Comparison of ENCODE assay signal across 7 mouse cellular contexts in the genomic region with DNA sequence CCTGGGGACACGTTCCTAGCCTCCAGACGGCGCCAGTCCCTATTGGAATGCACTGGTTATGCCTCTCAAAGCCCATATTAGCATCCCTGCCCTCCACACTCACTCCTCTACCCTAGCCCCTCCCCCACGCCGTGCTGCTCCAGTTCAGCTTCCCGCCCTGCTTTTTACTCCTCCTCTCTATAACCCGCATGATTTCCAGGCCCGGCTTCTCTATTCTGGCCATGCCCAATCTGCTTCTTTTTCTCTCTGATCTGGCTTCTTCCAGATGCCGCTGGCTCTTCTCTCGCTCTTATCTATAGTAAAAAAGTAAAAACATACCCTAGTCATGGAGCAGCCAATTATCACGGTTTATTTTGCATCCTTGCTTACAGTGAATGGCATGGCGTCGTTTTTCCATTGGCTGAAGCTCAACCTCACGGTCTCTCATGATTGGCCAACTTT. TPM values are rescaled to one million over a fixed set of nuclear protein-coding genes. Genes with fewer than 3 reads are reported as not detected.
DNase-seq lines count a peak whose midpoint lies in the region; ATAC-seq and TF ChIP-seq lines count a peak whose summit lies in the region.

No protein-coding gene starts in this region.

- H3K4me1 ChIP-seq in MEL (ENCODE audit: control insufficient read depth in 1 of 2, insufficient read depth in 2 of 2, low read length in 2 of 2) = peaks cover 0 to 9% of the 10 kb centered on the region in 2 experiments; a peak in 3 of 4 replicates
- H3K4me1 ChIP-seq in hindbrain, embryonic 10.5 days (replicated peaks) = peaks cover 32% of the 10 kb centered on the region
- peaks cover 5 to 11% of the 10 kb centered on the region in 2 experiments for H3K4me1 ChIP-seq in liver, embryonic 14.5 days (replicated peaks; ENCODE audit: control insufficient read depth in 2 of 2, insufficient read depth in 2 of 2, low read length in 1 of 2)
- H3K4me1 ChIP-seq in stomach, embryonic 14.5 days (ENCODE audit: control insufficient read depth, insufficient read depth, low read length) = peaks cover 3% of the 10 kb centered on the region; the same call in 1 of the 2 replicates

- TF ChIP-seq CTCF in MEL (IDR thresholded peaks at IDR 0.05 in 2 of 3, conservative IDR thresholded peaks at IDR 0.05 in 1 of 3; ENCODE audit: control insufficient read depth in 1 of 3, insufficient read depth in 1 of 3, low read depth in 2 of 3, low read length in 3 of 3, poor library complexity in 1 of 3, severe bottlenecking in 1 of 3) = no peak
- peak; percentile 25; the same call in 1 of the 2 replicates for TF ChIP-seq CTCF in liver, embryonic 14.5 days (IDR thresholded peaks at IDR 0.05; ENCODE audit: low read depth)

- TF ChIP-seq EP300 in MEL (IDR thresholded peaks at IDR 0.05; ENCODE audit: low read depth in 1 of 2, low read length in 2 of 2) = no peak; a peak in 1 of 4 replicates
- no peak for TF ChIP-seq EP300 in liver, embryonic 14.5 days (IDR thresholded peaks at IDR 0.05; ENCODE audit: low read depth)

- H3K4me2 ChIP-seq in liver, embryonic 14.5 days (ENCODE audit: low read depth) = peak overlapping the region; percentile 51
- peak overlapping the region; percentile 31 for H3K4me2 ChIP-seq in stomach, embryonic 14.5 days (replicated peaks; ENCODE audit: low read depth, low read length)

- H3K36me3 ChIP-seq in MEL (ENCODE audit: control insufficient read depth in 1 of 2, insufficient read depth in 2 of 2, low read length in 2 of 2) = peaks cover 0 to 2% of the 10 kb centered on the region in 2 experiments; a peak in 2 of 4 replicates
- no peaks in the 10 kb centered on the region for H3K36me3 ChIP-seq in hindbrain, embryonic 10.5 days
- no peaks in the 10 kb centered on the region for H3K36me3 ChIP-seq in liver, embryonic 14.5 days (replicated peaks; ENCODE audit: control insufficient read depth, insufficient read depth, low read depth)
- H3K36me3 ChIP-seq in stomach, embryonic 14.5 days (ENCODE audit: control insufficient read depth, insufficient read depth, low read length) = no peaks in the 10 kb centered on the region

- H3K27ac ChIP-seq in MEL (ENCODE audit: control insufficient read depth, low read depth, low read length) = peak overlapping the region; percentile 39
- H3K27ac ChIP-seq in hindbrain, embryonic 10.5 days = peak overlapping the region; percentile 73
- H3K27ac ChIP-seq in liver, embryonic 14.5 days = no peak overlapping the region
- H3K27ac ChIP-seq in stomach, embryonic 14.5 days (ENCODE audit: low read length) = no peak overlapping the region

- 2% methylated on average over 14 of the region's 14 CpGs for WGBS in hindbrain, embryonic 10.5 days
- WGBS in liver, embryonic 14.5 days (ENCODE audit: insufficient replicate concordance) = 5% methylated on average over 14 of the region's 14 CpGs
- WGBS in stomach, embryonic 14.5 days = 3% methylated on average over 14 of the region's 14 CpGs

- TF ChIP-seq RAD21 in MEL (IDR thresholded peaks at IDR 0.05; ENCODE audit: low read depth, low read length) = no peak

- no peaks in the 10 kb centered on the region for H3K27me3 ChIP-seq in MEL (ENCODE audit: control insufficient read depth in 1 of 2, insufficient read depth in 2 of 2, low read length in 2 of 2)
- H3K27me3 ChIP-seq in hindbrain, embryonic 10.5 days (ENCODE audit: insufficient read depth, poor library complexity, severe bottlenecking) = no peaks in the 10 kb centered on the region
- H3K27me3 ChIP-seq in liver, embryonic 14.5 days (ENCODE audit: control insufficient read depth, insufficient read depth, low read length) = no peaks in the 10 kb centered on the region
- H3K27me3 ChIP-seq in stomach, embryonic 14.5 days (ENCODE audit: control insufficient read depth, insufficient read depth, low read length) = no peaks in the 10 kb centered on the region

- peak overlapping the region; percentile 35 to 49 for H3K4me3 ChIP-seq in MEL (ENCODE audit: control insufficient read depth in 1 of 2, insufficient read depth in 1 of 2, low read depth in 2 of 2, low read length in 2 of 2)
- peak overlapping the region; percentile 41 for H3K4me3 ChIP-seq in hindbrain, embryonic 10.5 days
- H3K4me3 ChIP-seq in liver, embryonic 14.5 days (ENCODE audit: insufficient read depth in 1 of 2, low read depth in 2 of 2, low read length in 2 of 2) = peak overlapping the region in 1 of 2 experiments; percentile 8; a peak in 1 of 4 replicates
- no peak overlapping the region for H3K4me3 ChIP-seq in stomach, embryonic 14.5 days (ENCODE audit: low read depth, low read length)

- peak overlapping the region; percentile 27; the same call in 1 of the 2 replicates for H3K9ac ChIP-seq in MEL (ENCODE audit: control insufficient read depth, low read depth, low read length, poor library complexity, severe bottlenecking)
- peak overlapping the region; percentile 32; the same call in 1 of the 2 replicates for H3K9ac ChIP-seq in liver, embryonic 14.5 days (replicated peaks)
- no peak overlapping the region for H3K9ac ChIP-seq in stomach, embryonic 14.5 days (replicated peaks; ENCODE audit: low read depth, low read length)

- H3K79me2 ChIP-seq in MEL (ENCODE audit: control insufficient read depth, insufficient read depth, low read length, poor library complexity) = no peaks in the 10 kb centered on the region

- no peaks in the 10 kb centered on the region for H3K9me3 ChIP-seq in MEL (replicated peaks; ENCODE audit: insufficient read depth, low read length)
- no peaks in the 10 kb centered on the region for H3K9me3 ChIP-seq in hindbrain, embryonic 10.5 days
- H3K9me3 ChIP-seq in liver, embryonic 14.5 days (ENCODE audit: control insufficient read depth, low read length) = no peaks in the 10 kb centered on the region
- H3K9me3 ChIP-seq in stomach, embryonic 14.5 days (ENCODE audit: control insufficient read depth, low read depth, low read length) = no peaks in the 10 kb centered on the region

- TF ChIP-seq POLR2A in MEL (IDR thresholded peaks at IDR 0.05; ENCODE audit: control insufficient read depth in 1 of 2, insufficient read depth in 1 of 2, low read depth in 1 of 2, low read length in 2 of 2, poor library complexity in 1 of 2) = peak in 1 of 2 experiments; percentile 35; a peak in 1 of 4 replicates

- intact Hi-C loops in left cerebral cortex, postnatal 36 days (cut with DNase I) = no loop called here

- peak; percentile 62; the same call in 1 of the 2 replicates for ATAC-seq in liver, embryonic 14.5 days (ENCODE audit: insufficient read depth)
- no peak for ATAC-seq in stomach, embryonic 14.5 days (ENCODE audit: insufficient number of reproducible peaks, insufficient read depth, low FRiP score, low read depth)

- DNase-seq in MEL (ENCODE audit: low read depth, low spot score) = peak; percentile 94
- DNase-seq in c-Kit-positive CD71-positive TER-119-negative erythroid progenitor cells, embryonic 14.5 days (ENCODE audit: low read depth) = peak; percentile 67
- DNase-seq in hindbrain, embryonic 10.5 days (ENCODE audit: low spot score) = peak; percentile 78
- DNase-seq in liver, embryonic 14.5 days (ENCODE audit: low read depth in 3 of 3, low spot score in 3 of 3) = peak in 1 of 3 experiments; percentile 59
- DNase-seq in left cerebral cortex, postnatal 36 days (ENCODE audit: low spot score in 2 of 2) = no peak
- DNase-seq in urinary bladder, postnatal 25 days (ENCODE audit: low spot score) = no peak

TF ChIP-seq in MEL, 35 proteins besides CTCF, POLR2A, EP300 and RAD21 (continues in another document):
- no peak for TF ChIP-seq MAX (IDR thresholded peaks at IDR 0.05; ENCODE audit: low read length)

RNA-seq across cellular contexts. Expression of a gene that starts 15.2 kb away (rescaled TPM):
- total RNA-seq in MEL (2012; rRNA removed) = 22.5 and 24.4 TPM in 2 replicates
- polyA plus RNA-seq in MEL (2012; ENCODE audit: insufficient read depth in 1 of 2, insufficient read length in 2 of 2, low read depth in 1 of 2, low replicate concordance in 2 of 2, missing spikeins in 1 of 2) = 100 to 1,000 TPM in 1 of 2 experiments, 10 to 100 TPM in 1; 37.7 to 258 TPM
- polyA plus RNA-seq in hindbrain, embryonic 10.5 days (2016; fragmentation: Nextera tagmentation; extraction: Ambion mirVana) = 89.9 and 94.7 TPM in 2 replicates
- polyA plus RNA-seq in liver, embryonic 14.5 days (2012; rRNA removed) = 6.2 and 8.4 TPM in 2 replicates
- 12.6 and 15.0 TPM in 2 replicates for polyA plus RNA-seq in liver, embryonic 14.5 days (2014; fragmentation: Nextera tagmentation; extraction: Ambion mirVana)
- 73.1 and 83.4 TPM in 2 replicates for polyA plus RNA-seq in stomach, embryonic 14.5 days (2014; fragmentation: Nextera tagmentation; extraction: Ambion mirVana)
- 10 to 100 TPM in 1 of 2 experiments, 1 to 10 TPM in 1; 5.6 to 27.6 TPM for total RNA-seq in left cerebral cortex, postnatal 36 days (2021)

RNA-seq across cellular contexts. Expression of a gene that starts 38.6 kb away (rescaled TPM):
- total RNA-seq in MEL (2012; rRNA removed) = 154 and 183 TPM in 2 replicates
- polyA plus RNA-seq in MEL (2012; ENCODE audit: insufficient read depth in 1 of 2, insufficient read length in 2 of 2, low read depth in 1 of 2, low replicate concordance in 2 of 2, missing spikeins in 1 of 2) = 100 to 1,000 TPM in 1 of 2 experiments, not detected in 1; 221 TPM
- 57.8 and 65.9 TPM in 2 replicates for polyA plus RNA-seq in hindbrain, embryonic 10.5 days (2016; fragmentation: Nextera tagmentation; extraction: Ambion mirVana)
- 37.5 and 37.6 TPM in 2 replicates for polyA plus RNA-seq in liver, embryonic 14.5 days (2012; rRNA removed)
- polyA plus RNA-seq in liver, embryonic 14.5 days (2014; fragmentation: Nextera tagmentation; extraction: Ambion mirVana) = 27.4 and 34.1 TPM in 2 replicates
- polyA plus RNA-seq in stomach, embryonic 14.5 days (2014; fragmentation: Nextera tagmentation; extraction: Ambion mirVana) = 64.6 and 65.7 TPM in 2 replicates
- total RNA-seq in left cerebral cortex, postnatal 36 days (2021) = 100 to 1,000 TPM in 1 of 2 experiments, 10 to 100 TPM in 1; 84.5 to 124 TPM

RNA-seq across cellular contexts. Expression of a gene that starts 40.2 kb away (rescaled TPM):
- total RNA-seq in MEL (2012; rRNA removed) = 42.5 and 45.3 TPM in 2 replicates
- polyA plus RNA-seq in MEL (2012; ENCODE audit: insufficient read depth in 1 of 2, insufficient read length in 2 of 2, low read depth in 1 of 2, low replicate concordance in 2 of 2, missing spikeins in 1 of 2) = 100 to 1,000 TPM in 1 of 2 experiments, not detected in 1; 106 TPM
- 25.2 and 28.9 TPM in 2 replicates for polyA plus RNA-seq in hindbrain, embryonic 10.5 days (2016; fragmentation: Nextera tagmentation; extraction: Ambion mirVana)
- 19.0 and 21.2 TPM in 2 replicates for polyA plus RNA-seq in liver, embryonic 14.5 days (2012; rRNA removed)
- 6.3 and 7.6 TPM in 2 replicates for polyA plus RNA-seq in liver, embryonic 14.5 days (2014; fragmentation: Nextera tagmentation; extraction: Ambion mirVana)
- polyA plus RNA-seq in stomach, embryonic 14.5 days (2014; fragmentation: Nextera tagmentation; extraction: Ambion mirVana) = 25.1 and 25.7 TPM in 2 replicates
- 10 to 100 TPM; 94.2 to 99.7 TPM for total RNA-seq in left cerebral cortex, postnatal 36 days (2021)

RNA-seq across cellular contexts. Expression of a gene that starts 53.8 kb away (rescaled TPM):
- 75.5 and 88.7 TPM in 2 replicates for total RNA-seq in MEL (2012; rRNA removed)
- polyA plus RNA-seq in MEL (2012; ENCODE audit: insufficient read depth in 1 of 2, insufficient read length in 2 of 2, low read depth in 1 of 2, low replicate concordance in 2 of 2, missing spikeins in 1 of 2) = 100 to 1,000 TPM; 136 to 149 TPM
- 5.6 and 6.5 TPM in 2 replicates for polyA plus RNA-seq in hindbrain, embryonic 10.5 days (2016; fragmentation: Nextera tagmentation; extraction: Ambion mirVana)
- polyA plus RNA-seq in liver, embryonic 14.5 days (2012; rRNA removed) = 45.4 and 46.2 TPM in 2 replicates
- polyA plus RNA-seq in liver, embryonic 14.5 days (2014; fragmentation: Nextera tagmentation; extraction: Ambion mirVana) = 55.6 and 57.7 TPM in 2 replicates
- polyA plus RNA-seq in stomach, embryonic 14.5 days (2014; fragmentation: Nextera tagmentation; extraction: Ambion mirVana) = 4.6 and 5.0 TPM in 2 replicates
- 1 to 10 TPM; 2.4 to 3.4 TPM for total RNA-seq in left cerebral cortex, postnatal 36 days (2021)

Comparison
In these comparisons a context has a peak if more than half of its experiments do, and no peak if none do; other contexts are left out.
1. DNase-seq: peak in MEL (single experiment), c-Kit-positive CD71-positive TER-119-negative erythroid progenitor cells, embryonic 14.5 days (single experiment) and hindbrain, embryonic 10.5 days (single experiment); none in left cerebral cortex, postnatal 36 days (0 of 2) and urinary bladder, postnatal 25 days (single experiment).
2. H3K27ac ChIP-seq: peak in MEL (single experiment) and hindbrain, embryonic 10.5 days (single experiment); none in liver, embryonic 14.5 days (single experiment) and stomach, embryonic 14.5 days (single experiment).